Mouse (Mus musculus) embryonic fibroblast, embryonic 13.5 days (primary cell): ENCODE measurements around the gene Asb17. TPM values are rescaled to one million over a fixed set of nuclear protein-coding genes. Genes with fewer than 3 reads are reported as not detected.
"Not testable (repeated sequence)": the region's sequence is repeated elsewhere in the genome, so short reads cannot be mapped to it uniquely, and the experiment has no call there.

ENCODE experiments used
- H3K27ac ChIP-seq: 2 replicates; pipeline ENCODE4 v1.5.1; 2012; ENCODE audit warnings: low read length, control low read depth, inconsistent platforms; ENCODE audit not compliant: insufficient read depth
- H3K4me1 ChIP-seq: 2 replicates; pipeline ENCODE4 v1.6.1; 2011; ENCODE audit warnings: low read length; ENCODE audit not compliant: control insufficient read depth, insufficient read depth
- H3K4me3 ChIP-seq: 2 replicates; pipeline ENCODE4 v1.5.1; 2011; ENCODE audit warnings: mild to moderate bottlenecking, control low read depth, low read length; ENCODE audit not compliant: insufficient read depth
- CTCF ChIP-seq: IDR thresholded peaks from 2 replicates; pipeline ENCODE4 v1.5.1; 2011; ENCODE audit warnings: mild to moderate bottlenecking, control low read depth, low read length, moderate library complexity, borderline replicate concordance; ENCODE audit not compliant: insufficient read depth
- POLR2A ChIP-seq: IDR thresholded peaks from 2 replicates; pipeline ENCODE4 v1.6.1; 2011; ENCODE audit warnings: low read depth, mild to moderate bottlenecking, control low read depth, low read length, moderate library complexity
- polyA plus RNA-seq: library from polyadenylated mRNA; stranded (reverse); fragments of >200 nt; gene quantifications from 2 replicates; pipeline ENCODE4 v1.2.4, GENCODE M21; 2011; ENCODE audit warnings: low read depth; ENCODE audit not compliant: missing spikeins, insufficient read length

Gene Asb17
- polyA plus RNA-seq, 1 experiment = not detected

GRCm38 (mm10) chr3:153807444-153808149 lies 36.4 kb upstream of the Asb17 start:
- Histone ChIP-seq H3K4me1 (0 out of 2 replicates have a peak, but pooled peaks cover 3% of the 10 kb centered on the region), H3K27ac (no peak overlapping the region), H3K4me3 (no peak overlapping the region)
- TF ChIP-seq POLR2A = no peak
- no peak for TF ChIP-seq CTCF

- Histone ChIP-seq H3K4me3 (no peak overlapping the region), H3K27ac (no peak overlapping the region), H3K4me1 (0 out of 2 replicates have a peak, but pooled peaks cover 3% of the 10 kb centered on the region)
- no peak for TF ChIP-seq POLR2A
- no peak for TF ChIP-seq CTCF
Measured at GRCm38 (mm10) chr3:153808406-153808805, 35.6 kb upstream of the Asb17 start.

GRCm38 (mm10) chr3:153814026-153814425 lies 30.0 kb upstream of the Asb17 start:
- TF ChIP-seq CTCF (no peak), POLR2A (no peak)
- H3K4me3 ChIP-seq = no peak overlapping the region

GRCm38 (mm10) chr3:153817376-153817890 lies 26.6 kb upstream of the Asb17 start:
- Histone ChIP-seq H3K4me1 (no peaks in the 10 kb centered on the region), H3K27ac (no peak overlapping the region)
- no peak for TF ChIP-seq POLR2A
- no peak for TF ChIP-seq CTCF

More at GRCm38 (mm10) chr3:153814026-153814425, 30.0 kb upstream of the Asb17 start:
- H3K27ac ChIP-seq = no peak overlapping the region
- H3K4me1 ChIP-seq = no peaks in the 10 kb centered on the region

GRCm38 (mm10) chr3:153818723-153819122 lies 25.3 kb upstream of the Asb17 start:
- TF ChIP-seq CTCF = no peak
- TF ChIP-seq POLR2A = no peak
- Histone ChIP-seq H3K4me3 (no peak overlapping the region), H3K4me1 (no peaks in the 10 kb centered on the region), H3K27ac (no peak overlapping the region)

More at GRCm38 (mm10) chr3:153817376-153817890, 26.6 kb upstream of the Asb17 start:
- H3K4me3 ChIP-seq = no peak overlapping the region

- Histone ChIP-seq H3K27ac (no peak overlapping the region), H3K4me3 (no peak overlapping the region), H3K4me1 (no peaks in the 10 kb centered on the region)
- TF ChIP-seq CTCF (no peak), POLR2A (no peak)
Measured at GRCm38 (mm10) chr3:153819438-153819837, 24.6 kb upstream of the Asb17 start.

GRCm38 (mm10) chr3:153823671-153824515 lies 20.1 kb upstream of the Asb17 start:
- H3K27ac ChIP-seq = no peak overlapping the region
- TF ChIP-seq POLR2A (no peak), CTCF (no peak)
- no peak overlapping the region for H3K4me3 ChIP-seq
- H3K4me1 ChIP-seq = no peaks in the 10 kb centered on the region

- TF ChIP-seq POLR2A (no peak), CTCF (no peak)
- Histone ChIP-seq H3K27ac (no peak overlapping the region), H3K4me3 (no peak overlapping the region), H3K4me1 (no peaks in the 10 kb centered on the region)
Measured at GRCm38 (mm10) chr3:153825197-153825596, 18.8 kb upstream of the Asb17 start.

GRCm38 (mm10) chr3:153826616-153827015 lies 17.4 kb upstream of the Asb17 start:
- Histone ChIP-seq H3K4me3 (no peak overlapping the region), H3K27ac (no peak overlapping the region), H3K4me1 (no peaks in the 10 kb centered on the region)
- TF ChIP-seq CTCF (no peak), POLR2A (no peak)

- H3K4me3 ChIP-seq, H3K27ac ChIP-seq, H3K4me1 ChIP-seq: not testable (repeated sequence)
Measured at GRCm38 (mm10) chr3:153829788-153830187, 14.2 kb upstream of the Asb17 start.
